Comparison of ENCODE assay signal across 21 mouse cellular contexts in genomic region chr16:84604272-84604975, GRCm38 (mm10).
DNase-seq lines count a peak whose midpoint lies in the region; ATAC-seq lines count a peak whose summit lies in the region.
"Had no signal": no experiment of that assay in that cellular context is flagged by ENCODE, and none has a peak within 500 bp of the region (broad histone marks: within the 10 kb centered on the region; RNA-seq: fewer than 3 reads in every experiment).

No protein-coding gene starts in this region.

- H3K36me3 ChIP-seq in forebrain, embryonic 14.5 days (ENCODE audit: control insufficient read depth, insufficient read depth, low read length), result no peaks in the 10 kb centered on the region
- no peaks in the 10 kb centered on the region for H3K36me3 ChIP-seq in forebrain, embryonic 11.5 days (ENCODE audit: control insufficient read depth, insufficient read depth, low read length)
- no peaks in the 10 kb centered on the region for H3K36me3 ChIP-seq in midbrain, embryonic 10.5 days
- H3K36me3 ChIP-seq: embryonic facial prominence, embryonic 12.5 days; forebrain, embryonic 12.5 days; heart, embryonic 10.5 days; heart, embryonic 15.5 days had no signal

- peak; percentile 46 for DNase-seq in forebrain, embryonic 14.5 days (ENCODE audit: low spot score)
- no peak for DNase-seq in forebrain, embryonic 11.5 days (ENCODE audit: low spot score)
- DNase-seq in right cerebral cortex, adult 18-20 months, result peak; percentile 24
- DNase-seq in right cerebral cortex, postnatal 36 days (ENCODE audit: low spot score in 2 of 2), result no peak
- peak; percentile 35 to 49 for DNase-seq in layer of hippocampus, adult 18-20 months (ENCODE audit: low spot score in 2 of 2)
- DNase-seq in right cerebral cortex, postnatal 4 days, result peak; percentile 29
- DNase-seq in midbrain, embryonic 10.5 days (ENCODE audit: low spot score), result no peak
- no peak for DNase-seq in urinary bladder, adult 18-20 months (ENCODE audit: low spot score in 2 of 2)
- DNase-seq: adrenal gland, postnatal 14 days; cerebellum, adult 2 months; cerebellum, postnatal 25 days; gastrocnemius, postnatal 10 days; heart, adult 18-20 months; heart, postnatal 14 days had no signal

- 91% methylated on average over 9 of the region's 9 CpGs for WGBS in forebrain, embryonic 14.5 days
- 93% methylated on average over 9 of the region's 9 CpGs for WGBS in forebrain, embryonic 11.5 days
- WGBS in midbrain, embryonic 10.5 days, result 95% methylated on average over 9 of the region's 9 CpGs

- H3K27me3 ChIP-seq in forebrain, embryonic 14.5 days (replicated peaks; ENCODE audit: control insufficient read depth, insufficient read depth, low read length), result no peaks in the 10 kb centered on the region
- no peaks in the 10 kb centered on the region for H3K27me3 ChIP-seq in forebrain, embryonic 11.5 days (ENCODE audit: control insufficient read depth, insufficient read depth, low read length)
- H3K27me3 ChIP-seq in midbrain, embryonic 10.5 days (ENCODE audit: low read depth, poor library complexity, severe bottlenecking), result no peaks in the 10 kb centered on the region
- H3K27me3 ChIP-seq: embryonic facial prominence, embryonic 12.5 days; forebrain, embryonic 12.5 days; heart, embryonic 15.5 days had no signal

- no peak overlapping the region for H3K4me3 ChIP-seq in forebrain, embryonic 14.5 days (ENCODE audit: low read depth, low read length)
- no peak overlapping the region for H3K4me3 ChIP-seq in forebrain, embryonic 11.5 days (ENCODE audit: low read depth, low read length)
- H3K4me3 ChIP-seq in midbrain, embryonic 10.5 days, result no peak overlapping the region
- H3K4me3 ChIP-seq: embryonic facial prominence, embryonic 12.5 days; forebrain, embryonic 12.5 days; heart, embryonic 10.5 days; heart, embryonic 15.5 days had no signal

- H3K27ac ChIP-seq in forebrain, embryonic 14.5 days (ENCODE audit: low read depth, low read length), result no peak overlapping the region
- H3K27ac ChIP-seq in forebrain, embryonic 11.5 days (ENCODE audit: low read depth, low read length), result no peak overlapping the region
- H3K27ac ChIP-seq in midbrain, embryonic 10.5 days (replicated peaks), result no peak overlapping the region
- H3K27ac ChIP-seq: embryonic facial prominence, embryonic 12.5 days; forebrain, embryonic 12.5 days; heart, embryonic 10.5 days; heart, embryonic 15.5 days; hindbrain, embryonic 14.5 days had no signal

- no peaks in the 10 kb centered on the region for H3K9me3 ChIP-seq in forebrain, embryonic 14.5 days (replicated peaks; ENCODE audit: control insufficient read depth, low read length)
- no peaks in the 10 kb centered on the region for H3K9me3 ChIP-seq in forebrain, embryonic 11.5 days (ENCODE audit: control insufficient read depth, low read length)
- H3K9me3 ChIP-seq in midbrain, embryonic 10.5 days (replicated peaks), result no peaks in the 10 kb centered on the region
- H3K9me3 ChIP-seq: embryonic facial prominence, embryonic 12.5 days; forebrain, embryonic 12.5 days; heart, embryonic 10.5 days; heart, embryonic 15.5 days had no signal

- no peak overlapping the region for H3K9ac ChIP-seq in forebrain, embryonic 14.5 days (ENCODE audit: low read length)
- H3K9ac ChIP-seq in forebrain, embryonic 11.5 days (ENCODE audit: low read length), result no peak overlapping the region
- H3K9ac ChIP-seq: embryonic facial prominence, embryonic 12.5 days; forebrain, embryonic 12.5 days; heart, embryonic 15.5 days; hindbrain, embryonic 14.5 days had no signal

- H3K4me2 ChIP-seq in forebrain, embryonic 14.5 days (ENCODE audit: low read length), result no peak overlapping the region
- no peak overlapping the region for H3K4me2 ChIP-seq in forebrain, embryonic 11.5 days (ENCODE audit: low read depth, low read length, severe bottlenecking)
- H3K4me2 ChIP-seq: embryonic facial prominence, embryonic 12.5 days; forebrain, embryonic 12.5 days; heart, embryonic 15.5 days; hindbrain, embryonic 14.5 days had no signal

- no peaks in the 10 kb centered on the region for H3K4me1 ChIP-seq in forebrain, embryonic 14.5 days (ENCODE audit: control insufficient read depth, insufficient read depth, low read length)
- H3K4me1 ChIP-seq in forebrain, embryonic 11.5 days (replicated peaks; ENCODE audit: control insufficient read depth, insufficient read depth, low read length), result no peaks in the 10 kb centered on the region
- H3K4me1 ChIP-seq in midbrain, embryonic 10.5 days, result no peaks in the 10 kb centered on the region
- H3K4me1 ChIP-seq: embryonic facial prominence, embryonic 12.5 days; forebrain, embryonic 12.5 days; heart, embryonic 10.5 days; heart, embryonic 15.5 days had no signal

- no peak for ATAC-seq in forebrain, embryonic 14.5 days
- no peak for ATAC-seq in forebrain, embryonic 11.5 days (replicated peaks; ENCODE audit: low FRiP score)
- ATAC-seq: activated CD4-positive, CD25-positive, alpha-beta regulatory T cell, adult 4 months; Patski had no signal

Comparison
In these comparisons a context has a peak if more than half of its experiments do, and no peak if none do; other contexts are left out.
1. DNase-seq: peak in forebrain, embryonic 14.5 days (single experiment), right cerebral cortex, adult 18-20 months (single experiment), layer of hippocampus, adult 18-20 months (2 of 2) and right cerebral cortex, postnatal 4 days (single experiment); none in forebrain, embryonic 11.5 days (single experiment), right cerebral cortex, postnatal 36 days (0 of 2), midbrain, embryonic 10.5 days (single experiment) and urinary bladder, adult 18-20 months (0 of 2).